Mouse (Mus musculus): ENCODE data around the gene Mboat2.

DNA sequence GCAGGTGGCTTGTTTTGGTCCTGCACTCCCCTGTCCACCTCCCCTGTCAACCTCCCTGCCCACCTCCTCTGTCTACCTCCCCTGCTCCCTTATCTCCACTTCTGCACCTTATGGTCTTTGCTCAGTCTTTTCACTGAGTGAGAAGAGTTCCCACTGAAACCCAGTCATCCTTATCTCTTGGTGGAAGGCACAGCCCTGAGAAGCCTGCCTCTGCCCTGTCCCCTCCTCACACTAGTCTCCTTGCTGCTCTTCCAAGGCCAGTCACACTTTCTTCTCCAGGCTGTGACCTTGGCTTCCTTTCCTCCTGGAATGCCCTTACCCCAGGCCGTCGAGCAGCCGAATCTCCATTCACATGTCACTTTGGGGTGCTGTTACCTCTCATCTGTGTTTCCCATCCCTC is 100.1 kb downstream of the Mboat2 start:
- no peak for TF ChIP-seq CTCF (conservative IDR thresholded peaks at IDR 0.05 in 1 of 2, IDR thresholded peaks at IDR 0.05 in 1 of 2; ENCODE audit: low read depth in 2 of 2, low read length in 2 of 2)
- TF ChIP-seq MEF2A (IDR thresholded peaks at IDR 0.05; ENCODE audit: borderline replicate concordance, low read depth, low read length) = no peak
- TF ChIP-seq EP300 (IDR thresholded peaks at IDR 0.05; ENCODE audit: low read length) = no peak
- TF ChIP-seq SMC3 (IDR thresholded peaks at IDR 0.05; ENCODE audit: low read depth, low read length) = no peak
- no peak for TF ChIP-seq UBTF (IDR thresholded peaks at IDR 0.05; ENCODE audit: low read depth, low read length)
- no peak for TF ChIP-seq MYC (IDR thresholded peaks at IDR 0.05; ENCODE audit: low read depth, low read length)
- TF ChIP-seq TBP (conservative IDR thresholded peaks at IDR 0.05; ENCODE audit: low read depth, low read length) = no peak
- TF ChIP-seq CHD1 (IDR thresholded peaks at IDR 0.05; ENCODE audit: low read depth, low read length) = no peak
- TF ChIP-seq PAX5 (IDR thresholded peaks at IDR 0.05; ENCODE audit: low read length) = no peak
- no peak for TF ChIP-seq RAD21 (IDR thresholded peaks at IDR 0.05; ENCODE audit: low read depth, low read length)

All from CH12.LX (cell line).